Mouse (Mus musculus) midbrain, embryonic 13.5 days (tissue): Measurements from ENCODE around the gene Immp2l. TPM values are rescaled to one million over a fixed set of nuclear protein-coding genes. Genes with fewer than 3 reads are reported as not detected.

Experiments
- ATAC-seq: fragments of 200-750 bp; cut with Nextera tagmentation; 2 replicates; pipeline ENCODE4 v1.8.0; 2017; ENCODE audit warnings: mild to moderate bottlenecking, moderate TSS enrichment, moderate library complexity
- H3K27ac ChIP-seq: fragments of 300-500 bp; sonication (generic); 2 replicates; pipeline ENCODE4 v1.5.1; 2015; ENCODE audit warnings: inconsistent platforms, mild to moderate bottlenecking, moderate library complexity
- H3K27me3 ChIP-seq: fragments of 300-500 bp; sonication (generic); 2 replicates; pipeline ENCODE4 v1.6.1; 2015; ENCODE audit warnings: mild to moderate bottlenecking, inconsistent platforms
- H3K36me3 ChIP-seq: fragments of 300-500 bp; sonication (generic); 2 replicates; pipeline ENCODE4 v1.6.1; 2015; ENCODE audit warnings: mild to moderate bottlenecking, inconsistent platforms
- H3K4me1 ChIP-seq: fragments of 300-500 bp; sonication (generic); replicated peaks from 2 replicates; pipeline ENCODE4 v1.6.1; 2015; ENCODE audit warnings: inconsistent platforms
- H3K4me2 ChIP-seq: fragments of 300-500 bp; sonication (generic); replicated peaks from 2 replicates; pipeline ENCODE4 v1.6.1; 2015; ENCODE audit warnings: moderate library complexity, mild to moderate bottlenecking, inconsistent platforms
- H3K4me3 ChIP-seq: fragments of 300-500 bp; sonication (generic); replicated peaks from 2 replicates; pipeline ENCODE4 v1.5.1; 2015; ENCODE audit warnings: mild to moderate bottlenecking, inconsistent platforms
- H3K9ac ChIP-seq: fragments of 300-500 bp; sonication (generic); replicated peaks from 2 replicates; pipeline ENCODE4 v1.6.1; 2015; ENCODE audit warnings: mild to moderate bottlenecking, inconsistent platforms
- H3K9me3 ChIP-seq: fragments of 300-500 bp; sonication (generic); 2 replicates; pipeline ENCODE4 v1.6.1; 2016; ENCODE audit warnings: mild to moderate bottlenecking, inconsistent platforms
- WGBS: fragments of 180-500 bp; shearing (Covaris S2); methylation state at CpG from one replicate; pipeline ENCODE4 v1.1.7; 2015; 5-methylcytosine and 5-hydroxymethylcytosine counted together
- polyA plus RNA-seq: library from polyadenylated mRNA; unstranded; fragments of >200 nt; fragmentation: Nextera tagmentation; extraction: Ambion mirVana; gene quantifications from 2 replicates; pipeline ENCODE4 v1.2.1, GENCODE M21; 2015

Immp2l gene
- polyA plus RNA-seq, 1 experiment from 2014 or later: 5.5 TPM

GRCm38 (mm10) chr12:41682141-41682540 is 658.3 kb downstream of the Immp2l start:
- H3K9me3 ChIP-seq: no peaks in the 10 kb centered on the region
- no peak for ATAC-seq
- no peak overlapping the region for H3K9ac ChIP-seq
- H3K27me3 ChIP-seq: peaks cover 27% of the 10 kb centered on the region
- no peak overlapping the region for H3K4me2 ChIP-seq
- H3K36me3 ChIP-seq: no peaks in the 10 kb centered on the region
- 53% methylated on average over 1 of the region's 1 CpGs for WGBS
- H3K4me1 ChIP-seq: no peaks in the 10 kb centered on the region
- no peak overlapping the region for H3K27ac ChIP-seq
- H3K4me3 ChIP-seq: no peak overlapping the region

- H3K4me1 ChIP-seq: no peaks in the 10 kb centered on the region
- no peaks in the 10 kb centered on the region for H3K36me3 ChIP-seq
- H3K4me2 ChIP-seq: no peak overlapping the region
- H3K4me3 ChIP-seq: no peak overlapping the region
- no peak overlapping the region for H3K27ac ChIP-seq
- no peak overlapping the region for H3K9ac ChIP-seq
- no peaks in the 10 kb centered on the region for H3K9me3 ChIP-seq
- peaks cover 63% of the 10 kb centered on the region for H3K27me3 ChIP-seq
- ATAC-seq: no peak
- WGBS: 35% methylated on average over 3 of the region's 3 CpGs
Observed at GRCm38 (mm10) chr12:41689809-41690208, 665.9 kb downstream of the Immp2l start.

GRCm38 (mm10) chr12:41710608-41711007 is 686.7 kb downstream of the Immp2l start:
- H3K4me2 ChIP-seq: no peak overlapping the region
- H3K27ac ChIP-seq: no peak overlapping the region
- H3K9ac ChIP-seq: no peak overlapping the region
- H3K4me1 ChIP-seq: no peaks in the 10 kb centered on the region
- no peak overlapping the region for H3K4me3 ChIP-seq
- WGBS: 90% methylated on average over 2 of the region's 2 CpGs
- no peaks in the 10 kb centered on the region for H3K36me3 ChIP-seq
- no peaks in the 10 kb centered on the region for H3K27me3 ChIP-seq
- H3K9me3 ChIP-seq: no peaks in the 10 kb centered on the region
- ATAC-seq: no peak

- H3K36me3 ChIP-seq: no peaks in the 10 kb centered on the region
- H3K4me1 ChIP-seq: no peaks in the 10 kb centered on the region
- no peaks in the 10 kb centered on the region for H3K9me3 ChIP-seq
- no peak overlapping the region for H3K4me3 ChIP-seq
- no peak overlapping the region for H3K4me2 ChIP-seq
- 41% methylated on average over 1 of the region's 1 CpGs for WGBS
- no peak for ATAC-seq
- no peak overlapping the region for H3K9ac ChIP-seq
- no peaks in the 10 kb centered on the region for H3K27me3 ChIP-seq
- H3K27ac ChIP-seq: no peak overlapping the region
Observed at GRCm38 (mm10) chr12:41716946-41717345, 693.1 kb downstream of the Immp2l start.

- Histone ChIP-seq H3K4me3 (no peak overlapping the region), H3K9me3 (no peaks in the 10 kb centered on the region), H3K27ac (no peak overlapping the region), H3K36me3 (no peaks in the 10 kb centered on the region), H3K9ac (no peak overlapping the region), H3K4me1 (no peaks in the 10 kb centered on the region), H3K27me3 (no peaks in the 10 kb centered on the region), H3K4me2 (no peak overlapping the region)
- no peak for ATAC-seq
- 87% methylated on average over 2 of the region's 2 CpGs for WGBS
Observed at GRCm38 (mm10) chr12:41724585-41724984, 700.7 kb downstream of the Immp2l start.

- Histone ChIP-seq H3K9ac (no peak overlapping the region), H3K4me2 (no peak overlapping the region), H3K27ac (no peak overlapping the region; the same call in 1 of the 2 replicates), H3K9me3 (no peaks in the 10 kb centered on the region), H3K36me3 (no peaks in the 10 kb centered on the region), H3K4me3 (no peak overlapping the region), H3K4me1 (no peaks in the 10 kb centered on the region), H3K27me3 (no peaks in the 10 kb centered on the region)
- 67% methylated on average over 1 of the region's 1 CpGs for WGBS
- 0 out of 2 replicates have a peak, but pooled peaks have one; percentile 15 for ATAC-seq
Observed at GRCm38 (mm10) chr12:41726720-41727119, 702.8 kb downstream of the Immp2l start.

GRCm38 (mm10) chr12:41727221-41727620 is 703.3 kb downstream of the Immp2l start:
- Histone ChIP-seq H3K36me3 (no peaks in the 10 kb centered on the region), H3K27me3 (no peaks in the 10 kb centered on the region), H3K27ac (no peak overlapping the region), H3K9ac (no peak overlapping the region), H3K9me3 (no peaks in the 10 kb centered on the region), H3K4me2 (no peak overlapping the region), H3K4me3 (no peak overlapping the region), H3K4me1 (no peaks in the 10 kb centered on the region)
- ATAC-seq: peak; percentile 87
- WGBS: 24% methylated on average over 3 of the region's 3 CpGs

- Histone ChIP-seq H3K9me3 (no peaks in the 10 kb centered on the region), H3K4me2 (no peak overlapping the region), H3K36me3 (no peaks in the 10 kb centered on the region), H3K27me3 (no peaks in the 10 kb centered on the region), H3K4me1 (no peaks in the 10 kb centered on the region), H3K27ac (no peak overlapping the region), H3K9ac (no peak overlapping the region), H3K4me3 (no peak overlapping the region)
- WGBS: 86% methylated on average over 1 of the region's 1 CpGs
- ATAC-seq: no peak
Observed at GRCm38 (mm10) chr12:41727764-41728338, 704.0 kb downstream of the Immp2l start.

- no peak overlapping the region for H3K9ac ChIP-seq
- H3K4me2 ChIP-seq: no peak overlapping the region
- peaks cover 3% of the 10 kb centered on the region; the same call in 1 of the 2 replicates for H3K4me1 ChIP-seq
- H3K36me3 ChIP-seq: no peaks in the 10 kb centered on the region
- H3K27me3 ChIP-seq: no peaks in the 10 kb centered on the region
- 80% methylated on average over 1 of the region's 1 CpGs for WGBS
- H3K9me3 ChIP-seq: no peaks in the 10 kb centered on the region
- H3K27ac ChIP-seq: no peak overlapping the region
- no peak for ATAC-seq
- no peak overlapping the region for H3K4me3 ChIP-seq
Observed at GRCm38 (mm10) chr12:41728467-41728866, 704.6 kb downstream of the Immp2l start.

- Histone ChIP-seq H3K36me3 (no peaks in the 10 kb centered on the region), H3K9ac (no peak overlapping the region), H3K27ac (no peak overlapping the region), H3K4me2 (no peak overlapping the region), H3K4me1 (peaks cover 3% of the 10 kb centered on the region; the same call in 1 of the 2 replicates), H3K27me3 (no peaks in the 10 kb centered on the region), H3K4me3 (no peak overlapping the region), H3K9me3 (no peaks in the 10 kb centered on the region)
- ATAC-seq: no peak
- 96% methylated on average over 1 of the region's 1 CpGs for WGBS
Observed at GRCm38 (mm10) chr12:41729780-41730179, 705.9 kb downstream of the Immp2l start.

GRCm38 (mm10) chr12:41733168-41733567 is 709.3 kb downstream of the Immp2l start:
- Histone ChIP-seq H3K27ac (no peak overlapping the region), H3K4me1 (peaks cover 3% of the 10 kb centered on the region; the same call in 1 of the 2 replicates), H3K9ac (no peak overlapping the region), H3K4me2 (no peak overlapping the region), H3K4me3 (no peak overlapping the region), H3K36me3 (no peaks in the 10 kb centered on the region), H3K27me3 (no peaks in the 10 kb centered on the region), H3K9me3 (no peaks in the 10 kb centered on the region)
- ATAC-seq: no peak

GRCm38 (mm10) chr12:41742887-41743286 is 719.0 kb downstream of the Immp2l start:
- Histone ChIP-seq H3K27me3 (no peaks in the 10 kb centered on the region), H3K4me3 (no peak overlapping the region), H3K4me2 (no peak overlapping the region), H3K27ac (no peak overlapping the region), H3K36me3 (no peaks in the 10 kb centered on the region), H3K9me3 (no peaks in the 10 kb centered on the region), H3K4me1 (no peaks in the 10 kb centered on the region), H3K9ac (no peak overlapping the region)
- no peak for ATAC-seq
- 69% methylated on average over 3 of the region's 3 CpGs for WGBS

GRCm38 (mm10) chr12:41763396-41763795 is 739.5 kb downstream of the Immp2l start:
- no peaks in the 10 kb centered on the region for H3K4me1 ChIP-seq
- ATAC-seq: no peak
- H3K4me3 ChIP-seq: no peak overlapping the region
- H3K9ac ChIP-seq: no peak overlapping the region
- H3K27me3 ChIP-seq: no peaks in the 10 kb centered on the region
- no peaks in the 10 kb centered on the region for H3K36me3 ChIP-seq
- no peak overlapping the region for H3K4me2 ChIP-seq
- H3K27ac ChIP-seq: no peak overlapping the region
- H3K9me3 ChIP-seq: no peaks in the 10 kb centered on the region
- WGBS: 66% methylated on average over 3 of the region's 3 CpGs
